Mouse (Mus musculus) heart, postnatal 0 days (tissue): ENCODE measurements at regions not wholly inside any gene's neighbourhood (a gene's known extent, or its start where the extent isn't known, plus 50 kb on each side); places are given as distances from the start of the nearest gene placed in this dataset.

Source experiments
- CTCF ChIP-seq: IDR thresholded peaks from 2 replicates; pipeline ENCODE4 v1.5.1; 2016; ENCODE audit warnings: antibody characterized with exemption, control low read depth, low read depth
- EP300 ChIP-seq: IDR thresholded peaks from 2 replicates; pipeline ENCODE4 v1.6.1; 2016; ENCODE audit warnings: antibody characterized with exemption, low read depth

DNA sequence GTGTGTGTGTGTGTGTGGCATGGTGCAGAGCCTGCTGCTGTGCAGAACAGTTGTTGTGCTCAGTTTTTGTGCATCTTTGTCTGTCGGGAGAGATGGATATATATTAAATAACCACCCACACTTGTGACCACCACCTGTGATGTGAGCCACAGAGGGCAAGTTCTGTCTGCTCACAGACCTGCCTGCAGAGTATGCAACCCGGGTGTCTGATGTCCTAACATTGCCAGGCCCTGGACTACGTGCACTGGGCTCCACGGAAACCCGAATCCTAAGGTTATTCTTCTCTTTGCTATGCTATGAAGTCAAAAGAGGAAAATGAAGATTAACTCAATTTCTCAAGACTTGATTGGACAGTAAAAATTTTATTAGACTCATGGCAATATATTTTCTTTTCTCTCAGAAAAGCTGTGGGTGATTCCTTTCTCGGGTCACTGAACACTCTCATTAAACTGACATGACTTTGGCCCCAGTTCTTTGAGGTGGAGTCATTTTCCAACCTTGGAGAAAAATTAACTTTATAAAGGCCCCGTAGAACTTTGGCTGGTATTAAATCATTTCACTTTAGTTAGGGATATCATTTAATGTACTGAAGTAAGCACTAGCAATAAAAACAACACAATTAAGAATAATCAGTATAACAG is 100.6 kb upstream of the 1700020N01Rik start:
- TF ChIP-seq CTCF, result no peak
- TF ChIP-seq EP300, result no peak
